12 mouse cellular contexts compared by ENCODE assay signal in the genomic region with DNA sequence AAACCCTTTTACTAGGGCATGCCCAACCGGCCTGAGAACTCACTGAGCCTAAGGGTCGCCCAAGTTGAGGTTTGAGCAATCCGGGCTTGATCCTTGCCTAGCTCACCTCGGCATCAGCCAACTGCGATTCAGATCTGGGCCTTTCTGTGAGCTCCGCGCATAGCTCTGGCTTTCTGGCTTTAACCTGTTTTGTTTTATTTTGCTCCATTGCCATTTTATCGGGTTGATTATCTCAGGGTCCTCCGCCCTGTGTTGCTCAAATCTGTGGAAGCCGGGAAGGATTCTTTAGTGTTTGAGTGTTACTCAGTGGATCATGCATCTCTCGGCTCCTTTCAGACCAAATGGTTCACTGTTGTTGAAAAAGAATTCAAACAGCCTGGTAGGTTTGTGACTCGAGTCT. TPM values are rescaled to one million over a fixed set of nuclear protein-coding genes. Genes with fewer than 3 reads are reported as not detected.
DNase-seq lines count a peak whose midpoint lies in the region; ATAC-seq and TF ChIP-seq lines count a peak whose summit lies in the region.
"Had no signal": no experiment of that assay in that cellular context is flagged by ENCODE, and none has a peak within 500 bp of the region (broad histone marks: within the 10 kb centered on the region; RNA-seq: fewer than 3 reads in every experiment).

No protein-coding gene starts in this region.

- H3K9me3 ChIP-seq in midbrain, embryonic 11.5 days (ENCODE audit: control insufficient read depth, low read length): no peaks in the 10 kb centered on the region
- H3K9me3 ChIP-seq in midbrain, embryonic 14.5 days (ENCODE audit: control insufficient read depth, low read length): no peaks in the 10 kb centered on the region
- H3K9me3 ChIP-seq in hindbrain, embryonic 15.5 days: no peaks in the 10 kb centered on the region
- no peaks in the 10 kb centered on the region for H3K9me3 ChIP-seq in limb, embryonic 10.5 days (replicated peaks)
- H3K9me3 ChIP-seq in stomach, postnatal 0 days (ENCODE audit: control insufficient read depth, low read length): no peaks in the 10 kb centered on the region
- H3K9me3 ChIP-seq in liver, embryonic 12.5 days (replicated peaks): no peaks in the 10 kb centered on the region
- H3K9me3 ChIP-seq: forebrain, embryonic 13.5 days; G1E; megakaryocyte, embryonic 14.5 days had no signal

- H3K4me2 ChIP-seq in midbrain, embryonic 11.5 days: no peak overlapping the region
- no peak overlapping the region for H3K4me2 ChIP-seq in midbrain, embryonic 14.5 days (ENCODE audit: low read length)
- peak overlapping the region; percentile 51 for H3K4me2 ChIP-seq in hindbrain, embryonic 15.5 days
- peak overlapping the region; percentile 50 for H3K4me2 ChIP-seq in stomach, postnatal 0 days (replicated peaks; ENCODE audit: low read depth)
- H3K4me2 ChIP-seq in liver, embryonic 12.5 days: no peak overlapping the region
- H3K4me2 ChIP-seq: forebrain, embryonic 13.5 days had no signal

- 0 out of 2 replicates have a peak, but pooled peaks cover 2% of the 10 kb centered on the region for H3K4me1 ChIP-seq in midbrain, embryonic 11.5 days (ENCODE audit: control insufficient read depth, insufficient read depth, low read length)
- no peaks in the 10 kb centered on the region for H3K4me1 ChIP-seq in midbrain, embryonic 14.5 days (ENCODE audit: control insufficient read depth, insufficient read depth, low read length)
- H3K4me1 ChIP-seq in hindbrain, embryonic 15.5 days (replicated peaks): peaks cover 22% of the 10 kb centered on the region
- H3K4me1 ChIP-seq in limb, embryonic 10.5 days: peaks cover 69% of the 10 kb centered on the region
- H3K4me1 ChIP-seq in stomach, postnatal 0 days (replicated peaks; ENCODE audit: control insufficient read depth, insufficient read depth): 0 out of 2 replicates have a peak, but pooled peaks cover 2% of the 10 kb centered on the region
- H3K4me1 ChIP-seq in liver, embryonic 12.5 days: no peaks in the 10 kb centered on the region
- H3K4me1 ChIP-seq: forebrain, embryonic 13.5 days had no signal

- peak; percentile 95 for DNase-seq in midbrain, embryonic 11.5 days (ENCODE audit: low spot score, missing footprints)
- no peak for DNase-seq in midbrain, embryonic 14.5 days
- DNase-seq in limb, embryonic 10.5 days (ENCODE audit: low spot score): peak; percentile 62
- DNase-seq in stomach, postnatal 0 days (ENCODE audit: low spot score): no peak
- DNase-seq in spleen, postnatal 4 days (ENCODE audit: low spot score in 2 of 2): no peak
- no peak for DNase-seq in lung, adult 18-20 months
- DNase-seq: left cerebral cortex, postnatal 4 days had no signal

- WGBS in midbrain, embryonic 11.5 days: under 1% methylated on average over 12 of the region's 12 CpGs
- WGBS in midbrain, embryonic 14.5 days: 2% methylated on average over 12 of the region's 12 CpGs
- WGBS in hindbrain, embryonic 15.5 days: 5% methylated on average over 12 of the region's 12 CpGs
- WGBS in limb, embryonic 10.5 days: 2% methylated on average over 12 of the region's 12 CpGs
- 17% methylated on average over 12 of the region's 12 CpGs for WGBS in stomach, postnatal 0 days
- 9% methylated on average over 12 of the region's 12 CpGs for WGBS in liver, embryonic 12.5 days (ENCODE audit: insufficient replicate concordance)

- ATAC-seq in midbrain, embryonic 11.5 days (ENCODE audit: low FRiP score): no peak
- ATAC-seq in midbrain, embryonic 14.5 days (ENCODE audit: low FRiP score, low TSS enrichment): no peak
- no peak for ATAC-seq in hindbrain, embryonic 15.5 days (ENCODE audit: low FRiP score, low read depth)
- ATAC-seq in stomach, postnatal 0 days (ENCODE audit: low FRiP score, low TSS enrichment): no peak
- no peak for ATAC-seq in liver, embryonic 12.5 days
- ATAC-seq: forebrain, embryonic 13.5 days had no signal

- TF ChIP-seq CTCF in stomach, postnatal 0 days (IDR thresholded peaks at IDR 0.05; ENCODE audit: low read depth): no peak

- H3K4me3 ChIP-seq in midbrain, embryonic 11.5 days (ENCODE audit: low read depth, low read length): no peak overlapping the region
- no peak overlapping the region for H3K4me3 ChIP-seq in midbrain, embryonic 14.5 days (replicated peaks; ENCODE audit: low read depth, low read length)
- peak overlapping the region; percentile 30 for H3K4me3 ChIP-seq in hindbrain, embryonic 15.5 days
- peak overlapping the region; percentile 42 for H3K4me3 ChIP-seq in limb, embryonic 10.5 days
- H3K4me3 ChIP-seq in stomach, postnatal 0 days (ENCODE audit: low read depth, low read length): peak overlapping the region; percentile 44
- no peak overlapping the region for H3K4me3 ChIP-seq in liver, embryonic 12.5 days
- H3K4me3 ChIP-seq: forebrain, embryonic 13.5 days; megakaryocyte, embryonic 14.5 days had no signal

- H3K9ac ChIP-seq in midbrain, embryonic 11.5 days (ENCODE audit: low read length): no peak overlapping the region
- H3K9ac ChIP-seq in midbrain, embryonic 14.5 days (replicated peaks; ENCODE audit: low read length): no peak overlapping the region
- H3K9ac ChIP-seq in hindbrain, embryonic 15.5 days: peak overlapping the region; percentile 24
- H3K9ac ChIP-seq in stomach, postnatal 0 days (ENCODE audit: low read length): peak overlapping the region; percentile 70
- H3K9ac ChIP-seq in liver, embryonic 12.5 days: no peak overlapping the region
- H3K9ac ChIP-seq: forebrain, embryonic 13.5 days had no signal

- TF ChIP-seq EP300 in stomach, postnatal 0 days (optimal IDR thresholded peaks at IDR 0.05): no peak

- peaks cover 94% of the 10 kb centered on the region for H3K27me3 ChIP-seq in midbrain, embryonic 11.5 days (ENCODE audit: control insufficient read depth, insufficient read depth, low read length)
- H3K27me3 ChIP-seq in midbrain, embryonic 14.5 days (ENCODE audit: control insufficient read depth, insufficient read depth, low read length): peaks cover 94% of the 10 kb centered on the region
- peaks cover 60% of the 10 kb centered on the region for H3K27me3 ChIP-seq in hindbrain, embryonic 15.5 days
- H3K27me3 ChIP-seq in limb, embryonic 10.5 days (ENCODE audit: low read depth, poor library complexity, severe bottlenecking): peaks cover 96% of the 10 kb centered on the region
- no peaks in the 10 kb centered on the region for H3K27me3 ChIP-seq in stomach, postnatal 0 days (ENCODE audit: control insufficient read depth, insufficient read depth, low read length)
- H3K27me3 ChIP-seq in liver, embryonic 12.5 days (replicated peaks): peaks cover 95% of the 10 kb centered on the region

- no peaks in the 10 kb centered on the region for H3K36me3 ChIP-seq in midbrain, embryonic 11.5 days (ENCODE audit: control insufficient read depth, insufficient read depth, low read length)
- H3K36me3 ChIP-seq in midbrain, embryonic 14.5 days (ENCODE audit: control insufficient read depth, insufficient read depth, low read length): no peaks in the 10 kb centered on the region
- no peaks in the 10 kb centered on the region for H3K36me3 ChIP-seq in hindbrain, embryonic 15.5 days
- H3K36me3 ChIP-seq in limb, embryonic 10.5 days: no peaks in the 10 kb centered on the region
- H3K36me3 ChIP-seq in stomach, postnatal 0 days (ENCODE audit: control insufficient read depth, insufficient read depth, low read length): no peaks in the 10 kb centered on the region
- H3K36me3 ChIP-seq in liver, embryonic 12.5 days: no peaks in the 10 kb centered on the region

- H3K27ac ChIP-seq in midbrain, embryonic 11.5 days (ENCODE audit: low read depth, low read length): no peak overlapping the region
- H3K27ac ChIP-seq in midbrain, embryonic 14.5 days (replicated peaks; ENCODE audit: low read depth, low read length): no peak overlapping the region
- peak overlapping the region; percentile 85 for H3K27ac ChIP-seq in hindbrain, embryonic 15.5 days (replicated peaks)
- H3K27ac ChIP-seq in limb, embryonic 10.5 days: peak overlapping the region; percentile 86
- H3K27ac ChIP-seq in stomach, postnatal 0 days (replicated peaks): peak overlapping the region; percentile 95
- H3K27ac ChIP-seq in liver, embryonic 12.5 days: no peak overlapping the region
- H3K27ac ChIP-seq: forebrain, embryonic 13.5 days had no signal

RNA-seq across cellular contexts. Expression of a gene that starts 40.0 kb away (rescaled TPM):
- polyA plus RNA-seq in midbrain, embryonic 11.5 days (2014; fragmentation: Nextera tagmentation; extraction: Ambion mirVana): not detected in 2 replicates
- not detected in 2 replicates for polyA plus RNA-seq in midbrain, embryonic 14.5 days (2014; fragmentation: Nextera tagmentation; extraction: Ambion mirVana)
- polyA plus RNA-seq in hindbrain, embryonic 15.5 days (2015; fragmentation: Nextera tagmentation; extraction: Ambion mirVana): 56.8 and 63.8 TPM in 2 replicates
- 9.1 and 9.8 TPM in 2 replicates for polyA plus RNA-seq in limb, embryonic 10.5 days (2016; fragmentation: Nextera tagmentation; extraction: Ambion mirVana)
- polyA plus RNA-seq in stomach, postnatal 0 days (2015; fragmentation: Nextera tagmentation; extraction: Ambion mirVana): 9.6 and 10.4 TPM in 2 replicates
- 1.3 and 1.9 TPM in 2 replicates for polyA plus RNA-seq in liver, embryonic 12.5 days (2016; fragmentation: Nextera tagmentation; extraction: Ambion mirVana)
- polyA plus RNA-seq: forebrain, embryonic 13.5 days had no signal

Comparison
In these comparisons a context has a peak if more than half of its experiments do, and no peak if none do; other contexts are left out.
1. DNase-seq: peak in midbrain, embryonic 11.5 days (single experiment) and limb, embryonic 10.5 days (single experiment); none in midbrain, embryonic 14.5 days (single experiment), stomach, postnatal 0 days (single experiment), spleen, postnatal 4 days (0 of 2) and lung, adult 18-20 months (0 of 2).
2. H3K27ac ChIP-seq: peak in hindbrain, embryonic 15.5 days (single experiment), limb, embryonic 10.5 days (single experiment) and stomach, postnatal 0 days (single experiment); none in midbrain, embryonic 11.5 days (single experiment), midbrain, embryonic 14.5 days (single experiment) and liver, embryonic 12.5 days (single experiment).
3. H3K4me2 ChIP-seq: peak in hindbrain, embryonic 15.5 days (single experiment) and stomach, postnatal 0 days (single experiment); none in midbrain, embryonic 11.5 days (single experiment), midbrain, embryonic 14.5 days (single experiment) and liver, embryonic 12.5 days (single experiment).
4. H3K4me3 ChIP-seq: peak in hindbrain, embryonic 15.5 days (single experiment), limb, embryonic 10.5 days (single experiment) and stomach, postnatal 0 days (single experiment); none in midbrain, embryonic 11.5 days (single experiment), midbrain, embryonic 14.5 days (single experiment) and liver, embryonic 12.5 days (single experiment).
5. H3K9ac ChIP-seq: peak in hindbrain, embryonic 15.5 days (single experiment) and stomach, postnatal 0 days (single experiment); none in midbrain, embryonic 11.5 days (single experiment), midbrain, embryonic 14.5 days (single experiment) and liver, embryonic 12.5 days (single experiment).